Mouse (Mus musculus) hindbrain, embryonic 11.5 days (tissue): ENCODE results near the gene Sbds. TPM values are rescaled to one million over a fixed set of nuclear protein-coding genes. Genes with fewer than 3 reads are reported as not detected.

Experiments used
- ATAC-seq: fragments of 200-750 bp; cut with Nextera tagmentation; 2 replicates; pipeline ENCODE4 v1.8.0; 2017; ENCODE audit warnings: mild to moderate bottlenecking, moderate TSS enrichment, moderate library complexity; ENCODE audit not compliant: low FRiP score
- DNase-seq: peaks from one replicate; pipeline ENCODE4 v3.0.0-alpha.2; 2015; ENCODE audit warnings: low spot score
- H3K27ac ChIP-seq: fragments of 300-500 bp; sonication (generic); 2 replicates; pipeline ENCODE4 v1.5.1; 2014; ENCODE audit warnings: mild to moderate bottlenecking, low read depth, low read length
- H3K27me3 ChIP-seq: fragments of 300-500 bp; sonication (generic); 2 replicates; pipeline ENCODE4 v1.6.1; 2014; ENCODE audit warnings: mild to moderate bottlenecking, low read length, moderate library complexity, mixed read lengths; ENCODE audit not compliant: control insufficient read depth, insufficient read depth
- H3K36me3 ChIP-seq: fragments of 300-500 bp; sonication (generic); 2 replicates; pipeline ENCODE4 v1.6.1; 2014; ENCODE audit warnings: mild to moderate bottlenecking, low read length, moderate library complexity, mixed read lengths; ENCODE audit not compliant: control insufficient read depth, insufficient read depth
- H3K4me1 ChIP-seq: fragments of 300-500 bp; sonication (generic); replicated peaks from 2 replicates; pipeline ENCODE4 v1.6.1; 2014; ENCODE audit warnings: low read length, mixed read lengths; ENCODE audit not compliant: control insufficient read depth, insufficient read depth
- H3K4me2 ChIP-seq: fragments of 300-500 bp; sonication (generic); replicated peaks from 2 replicates; pipeline ENCODE4 v1.6.1; 2014; ENCODE audit warnings: mild to moderate bottlenecking, low read depth, low read length
- H3K4me3 ChIP-seq: fragments of 300-500 bp; sonication (generic); 2 replicates; pipeline ENCODE4 v1.5.1; 2014; ENCODE audit warnings: low read depth, low read length
- H3K9ac ChIP-seq: fragments of 300-500 bp; sonication (generic); 2 replicates; pipeline ENCODE4 v1.6.1; 2014; ENCODE audit warnings: low read depth, low read length
- H3K9me3 ChIP-seq: fragments of 300-500 bp; sonication (generic); 2 replicates; pipeline ENCODE4 v1.6.1; 2016; ENCODE audit warnings: low read length; ENCODE audit not compliant: control insufficient read depth
- WGBS: fragments of 180-500 bp; shearing (Covaris S2); extraction: QIAGEN DNeasy Blood & Tissue Kit; methylation state at CpG from one replicate; pipeline ENCODE4 v1.1.7; 2014; 5-methylcytosine and 5-hydroxymethylcytosine counted together
- polyA plus RNA-seq: library from polyadenylated mRNA; unstranded; fragments of >200 nt; fragmentation: Nextera tagmentation; extraction: Ambion mirVana; gene quantifications from 2 replicates; pipeline ENCODE4 v1.2.1, GENCODE M21; 2014

Gene Sbds
- polyA plus RNA-seq, 1 experiment from 2014 or later = 75.3 TPM

DNA sequence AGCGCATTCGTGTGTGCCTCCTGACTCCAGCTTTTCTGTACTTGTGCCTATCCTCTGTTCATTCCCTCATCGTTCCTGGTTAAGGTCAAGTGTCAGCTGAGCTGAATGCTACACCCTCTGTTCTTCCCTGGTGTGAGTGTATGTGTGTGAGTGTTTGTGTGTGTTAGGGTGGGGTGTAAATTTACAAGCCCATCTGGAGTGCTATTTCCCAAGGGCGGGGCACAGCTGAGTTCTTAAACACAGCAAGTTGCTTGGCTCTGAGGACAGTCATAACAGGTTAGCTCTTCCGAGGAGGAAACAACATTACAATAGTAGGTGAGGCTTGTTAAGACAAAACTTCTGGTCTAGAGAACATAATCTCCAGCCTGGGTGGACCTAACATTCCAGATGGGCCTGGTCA, 37.0 kb downstream of the Sbds start:
- Histone ChIP-seq H3K9ac (no peak overlapping the region), H3K9me3 (no peaks in the 10 kb centered on the region), H3K4me1 (peaks cover 3% of the 10 kb centered on the region; the same call in 1 of the 2 replicates), H3K27me3 (no peaks in the 10 kb centered on the region), H3K4me3 (no peak overlapping the region), H3K27ac (no peak overlapping the region), H3K36me3 (no peaks in the 10 kb centered on the region), H3K4me2 (no peak overlapping the region)
- WGBS = 95% methylated on average over 5 of the region's 5 CpGs
- ATAC-seq (no peak), DNase-seq (no peak)

DNA sequence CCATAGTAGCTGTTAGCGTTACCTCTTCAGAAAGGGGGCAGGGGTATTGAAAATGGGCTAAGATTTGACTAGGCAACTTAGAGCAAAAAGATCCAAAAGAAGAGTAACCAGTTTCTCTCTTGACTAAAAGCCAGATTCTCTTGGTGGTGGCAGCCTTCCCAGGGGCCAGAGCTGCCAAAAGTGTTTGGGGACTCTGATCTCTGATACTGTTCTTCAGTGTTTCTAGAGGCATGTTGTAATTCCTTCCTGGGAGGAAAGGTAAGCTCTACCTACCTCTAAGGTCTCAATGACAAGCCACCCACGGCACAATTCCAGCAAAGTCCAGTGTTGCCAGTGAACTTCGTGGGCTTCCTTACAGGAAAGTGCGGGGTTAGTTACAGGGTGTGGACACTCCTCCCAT, 37.9 kb downstream of the Sbds start:
- Histone ChIP-seq H3K27ac (no peak overlapping the region), H3K4me3 (no peak overlapping the region), H3K4me2 (no peak overlapping the region), H3K9ac (no peak overlapping the region), H3K27me3 (no peaks in the 10 kb centered on the region), H3K4me1 (no peaks in the 10 kb centered on the region), H3K9me3 (no peaks in the 10 kb centered on the region), H3K36me3 (no peaks in the 10 kb centered on the region)
- no peak for ATAC-seq
- 91% methylated on average over 4 of the region's 4 CpGs for WGBS
- no peak for DNase-seq

DNA sequence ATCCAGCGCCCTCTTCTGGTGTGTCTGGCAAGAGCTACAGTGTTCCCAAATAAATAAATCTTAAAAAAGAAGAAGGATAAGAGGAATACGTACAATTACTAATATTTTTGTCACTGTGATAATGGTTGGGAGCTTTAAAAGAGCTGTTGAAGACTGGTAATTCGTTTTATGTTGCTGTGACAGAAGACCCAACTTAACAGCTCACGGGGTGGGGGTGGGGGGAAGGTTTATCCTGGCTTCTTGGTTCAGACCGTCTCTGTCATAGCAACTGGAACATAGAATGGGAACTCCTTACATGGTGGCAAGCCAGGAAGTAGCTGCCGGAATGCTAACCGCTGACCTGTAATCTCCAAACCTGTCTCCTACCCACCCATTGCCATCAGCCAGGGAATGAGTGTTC, 38.5 kb downstream of the Sbds start, which contains the start of gene Tmem248:
Gene Tmem248, plus strand, starts transcription at position 301 of the 400 bp plus-strand sequence.
- H3K36me3 ChIP-seq = no peaks in the 10 kb centered on the region
- WGBS = 84% methylated on average over 7 of the region's 7 CpGs
- H3K4me3 ChIP-seq = no peak within 1 kb of the TSS
- ATAC-seq (no peak), DNase-seq (no peak)
- no peak within 1 kb of the TSS for H3K4me2 ChIP-seq
- H3K27me3 ChIP-seq = no peaks in the 10 kb centered on the region
- H3K4me1 ChIP-seq = no peaks in the 10 kb centered on the region
- no peak within 1 kb of the TSS for H3K9ac ChIP-seq
- no peak within 1 kb of the TSS for H3K27ac ChIP-seq
- no peaks in the 10 kb centered on the region for H3K9me3 ChIP-seq

DNA sequence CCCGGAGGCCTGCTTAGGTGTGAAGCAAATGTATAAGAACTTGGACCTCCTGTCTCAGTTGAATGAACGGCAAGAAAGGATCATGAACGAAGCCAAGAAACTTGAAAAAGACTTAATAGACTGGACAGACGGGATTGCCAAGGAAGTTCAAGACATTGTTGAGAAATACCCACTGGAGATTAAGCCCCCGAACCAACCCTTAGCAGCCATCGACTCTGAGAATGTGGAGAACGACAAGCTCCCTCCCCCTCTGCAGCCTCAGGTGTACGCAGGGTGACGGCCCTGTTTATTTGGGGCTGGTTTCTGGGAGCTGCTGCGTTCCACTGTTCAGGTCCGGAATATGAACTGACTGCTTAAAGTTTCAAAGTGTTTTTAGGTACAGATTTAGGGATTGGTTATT, 42.4 kb downstream of the Sbds start:
- DNase-seq (no peak), ATAC-seq (no peak)
- Histone ChIP-seq H3K4me3 (no peak overlapping the region), H3K9me3 (no peaks in the 10 kb centered on the region), H3K27me3 (no peaks in the 10 kb centered on the region), H3K36me3 (0 out of 2 replicates have a peak, but pooled peaks cover 4% of the 10 kb centered on the region), H3K27ac (no peak overlapping the region), H3K9ac (no peak overlapping the region), H3K4me1 (no peaks in the 10 kb centered on the region), H3K4me2 (no peak overlapping the region)
- 89% methylated on average over 11 of the region's 11 CpGs for WGBS

DNA sequence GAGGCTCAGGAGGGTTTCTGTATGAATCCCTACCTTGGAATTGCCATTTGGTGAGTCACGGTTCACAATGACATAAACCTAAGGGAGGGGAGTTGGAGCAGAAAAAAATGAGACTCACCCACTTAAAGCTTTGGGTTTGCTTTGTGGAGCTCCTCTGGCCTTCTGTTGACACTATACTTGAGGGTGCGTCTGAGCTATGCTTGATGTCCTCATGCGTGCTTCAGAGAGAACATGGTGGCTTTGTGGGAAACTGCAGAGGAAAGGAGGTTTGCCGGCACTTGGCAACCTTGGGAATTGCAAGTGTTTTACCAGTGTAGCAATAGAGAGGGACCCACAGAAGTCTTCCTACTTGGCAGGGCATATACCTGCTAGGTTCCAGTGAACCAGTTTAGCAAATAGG, 48.0 kb downstream of the Sbds start:
- Histone ChIP-seq H3K4me3 (no peak overlapping the region), H3K4me2 (no peak overlapping the region), H3K9me3 (no peaks in the 10 kb centered on the region), H3K36me3 (peaks cover 4% of the 10 kb centered on the region; the same call in 1 of the 2 replicates), H3K27ac (no peak overlapping the region), H3K4me1 (no peaks in the 10 kb centered on the region), H3K27me3 (no peaks in the 10 kb centered on the region), H3K9ac (no peak overlapping the region)
- DNase-seq = no peak
- ATAC-seq = no peak
- WGBS = 91% methylated on average over 4 of the region's 4 CpGs

DNA sequence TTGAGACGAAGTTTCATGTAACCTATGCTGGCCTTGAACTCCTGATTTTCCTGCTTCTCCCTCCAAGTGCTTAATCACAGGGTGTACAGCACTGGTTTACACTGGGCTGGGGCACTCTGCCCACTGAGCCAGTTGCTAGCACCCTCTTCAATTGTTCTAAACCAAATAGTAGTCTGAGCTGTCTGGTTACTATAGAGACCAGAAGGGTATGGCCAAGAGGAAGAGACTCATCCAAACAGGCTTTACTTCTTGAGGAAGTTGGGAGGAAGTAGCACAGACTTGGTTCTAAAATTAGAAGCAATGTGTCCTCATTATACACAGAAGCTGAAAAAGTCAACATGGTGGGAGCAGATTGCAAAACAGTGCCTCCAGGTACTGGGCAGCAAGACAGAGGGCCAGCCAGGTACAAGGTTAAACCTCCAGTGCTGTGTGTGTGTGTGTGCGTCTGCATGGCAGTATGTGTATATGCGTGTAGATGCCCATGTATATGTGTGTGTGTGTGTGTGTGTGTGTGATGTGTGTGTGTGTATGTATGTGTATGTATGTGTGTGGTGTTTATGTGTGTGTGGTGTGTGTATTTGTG, 49.8 kb downstream of the Sbds start:
- no peak overlapping the region for H3K4me3 ChIP-seq
- no peaks in the 10 kb centered on the region for H3K27me3 ChIP-seq
- DNase-seq (no peak), ATAC-seq (no peak)
- H3K36me3 ChIP-seq = peaks cover 4% of the 10 kb centered on the region; the same call in 1 of the 2 replicates
- WGBS = 89% methylated on average over 3 of the region's 3 CpGs
- H3K4me1 ChIP-seq = no peaks in the 10 kb centered on the region
- no peak overlapping the region for H3K9ac ChIP-seq
- no peak overlapping the region for H3K27ac ChIP-seq
- H3K9me3 ChIP-seq = no peaks in the 10 kb centered on the region
- no peak overlapping the region for H3K4me2 ChIP-seq

DNA sequence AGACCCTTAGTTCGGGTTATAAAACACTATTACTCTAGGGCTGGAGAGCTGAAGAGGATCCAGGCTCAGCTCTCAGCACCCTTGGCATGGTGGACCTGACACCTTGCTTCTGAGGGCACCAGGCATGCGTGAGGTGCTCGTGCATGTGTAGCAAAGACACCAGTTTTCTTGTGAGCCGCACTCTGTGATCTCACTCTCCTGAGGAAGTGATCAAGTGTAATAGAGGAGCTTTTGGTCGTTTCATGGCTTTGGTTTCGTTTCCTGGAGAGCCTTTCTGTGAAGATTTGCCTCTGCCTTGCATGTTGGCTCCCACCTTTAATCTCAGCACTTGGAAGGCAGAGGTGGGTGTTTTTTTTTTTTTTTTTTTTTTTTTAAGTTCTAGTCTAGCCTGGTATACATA, 50.8 kb downstream of the Sbds start:
- Histone ChIP-seq H3K27me3 (no peaks in the 10 kb centered on the region), H3K36me3 (peaks cover 4% of the 10 kb centered on the region; the same call in 1 of the 2 replicates), H3K9me3 (no peaks in the 10 kb centered on the region), H3K4me2 (no peak overlapping the region), H3K9ac (no peak overlapping the region), H3K4me1 (no peaks in the 10 kb centered on the region), H3K27ac (no peak overlapping the region), H3K4me3 (no peak overlapping the region)
- no peak for ATAC-seq
- DNase-seq = no peak
- WGBS = 86% methylated on average over 6 of the region's 6 CpGs

DNA sequence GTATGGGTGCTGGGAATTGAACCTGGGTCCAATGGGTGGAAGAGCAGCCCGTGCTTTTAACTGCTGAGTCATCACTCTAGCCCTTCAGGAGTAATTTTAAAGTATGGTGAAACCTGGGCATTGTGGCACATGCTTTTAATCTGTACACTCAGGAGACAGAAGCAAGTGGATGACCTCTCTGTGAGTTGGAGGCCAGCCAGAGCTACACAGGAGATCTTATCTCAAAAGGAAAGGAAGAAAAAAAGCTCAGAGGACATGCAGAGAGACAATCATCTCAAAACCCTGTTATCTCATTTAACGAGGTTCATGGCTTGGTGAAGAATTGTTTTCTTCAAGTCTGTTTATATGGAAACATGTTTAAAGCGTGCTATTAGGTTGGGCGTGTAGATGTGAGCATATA, 51.4 kb downstream of the Sbds start:
- Histone ChIP-seq H3K27me3 (no peaks in the 10 kb centered on the region), H3K4me3 (no peak overlapping the region), H3K4me1 (no peaks in the 10 kb centered on the region), H3K4me2 (no peak overlapping the region), H3K27ac (no peak overlapping the region), H3K9ac (no peak overlapping the region), H3K36me3 (peaks cover 2% of the 10 kb centered on the region; the same call in 1 of the 2 replicates), H3K9me3 (no peaks in the 10 kb centered on the region)
- WGBS = 89% methylated on average over 4 of the region's 4 CpGs
- ATAC-seq (no peak), DNase-seq (no peak)

DNA sequence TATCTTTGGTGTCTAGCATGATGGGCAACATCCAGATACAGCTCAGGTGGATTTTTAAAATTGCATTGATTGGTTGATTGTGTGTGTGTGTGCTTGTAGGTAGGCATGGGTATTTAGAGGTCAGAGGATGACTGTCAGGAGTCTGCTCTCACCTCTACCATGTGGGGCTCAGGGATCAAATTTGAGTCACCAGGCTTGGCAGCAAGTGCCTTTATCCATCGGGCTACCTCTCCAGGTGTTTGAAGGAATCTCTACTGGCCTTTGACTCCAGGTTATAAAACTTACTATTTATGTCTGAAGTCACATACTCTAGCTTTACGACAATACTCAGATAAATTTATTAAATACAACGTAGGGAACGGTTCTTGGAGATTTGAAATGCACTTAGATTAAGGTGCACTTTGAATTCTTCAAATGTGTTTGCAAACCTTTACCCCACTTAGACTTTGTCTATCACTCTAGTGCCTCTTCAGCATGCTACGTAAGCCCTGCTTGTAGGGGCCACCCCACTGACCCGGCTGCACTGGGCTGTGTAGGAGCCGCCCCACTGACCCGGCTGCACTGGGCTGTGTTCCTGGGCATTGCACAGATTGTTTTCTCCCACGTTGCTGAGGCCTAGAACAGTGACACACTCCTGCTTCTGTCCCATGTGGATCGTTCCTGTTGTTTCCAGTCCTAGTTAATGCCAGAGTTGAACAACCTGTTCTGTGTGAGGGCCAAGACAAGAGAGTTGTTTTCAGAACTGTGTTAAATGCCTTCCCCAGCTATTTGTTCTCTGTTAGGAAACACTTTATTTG, 54.9 kb downstream of the Sbds start:
- no peak for ATAC-seq
- 89% methylated on average over 10 of the region's 10 CpGs for whole genome bisulfite sequencing
- Histone ChIP-seq H3K4me2 (no peak overlapping the region), H3K9me3 (no peaks in the 10 kb centered on the region), H3K4me1 (no peaks in the 10 kb centered on the region), H3K9ac (no peak overlapping the region), H3K27me3 (no peaks in the 10 kb centered on the region), H3K4me3 (no peak overlapping the region), H3K27ac (no peak overlapping the region), H3K36me3 (0 out of 2 replicates have a peak, but pooled peaks cover 8% of the 10 kb centered on the region)
- DNase-seq = no peak
